Mouse (Mus musculus): ENCODE measurements at regions not wholly inside any gene's neighbourhood (a gene's known extent, or its start where the extent isn't known, plus 50 kb on each side); places are given as distances from the start of the nearest gene placed in this dataset.

DNA sequence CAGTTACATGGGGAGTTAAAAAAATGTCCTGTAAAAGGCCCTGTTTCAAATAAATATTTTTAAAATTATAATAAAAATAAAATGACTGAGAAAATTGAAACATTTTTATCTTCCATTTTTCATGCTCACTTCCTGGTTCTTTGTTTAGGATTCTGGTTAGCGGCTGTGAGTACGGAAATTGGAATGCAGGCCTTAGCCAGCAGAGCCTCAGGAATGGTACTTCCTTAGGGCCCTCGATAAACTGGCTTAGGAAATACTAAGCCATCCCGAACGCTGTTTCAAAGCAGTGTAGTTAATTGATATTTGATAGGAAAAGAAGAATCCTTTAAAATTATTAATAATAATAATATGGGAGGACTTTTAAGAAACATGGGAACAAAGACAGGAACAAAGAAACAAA is 53.4 kb upstream of the Nfe2l3 start:
- DNase-seq (ENCODE audit: low spot score) (peak; percentile 65), ATAC-seq (replicated peaks; ENCODE audit: insufficient number of reproducible peaks, low FRiP score, low TSS enrichment, low read depth) (no peak)
- 14% methylated on average over 5 of the region's 5 CpGs for WGBS

DNA sequence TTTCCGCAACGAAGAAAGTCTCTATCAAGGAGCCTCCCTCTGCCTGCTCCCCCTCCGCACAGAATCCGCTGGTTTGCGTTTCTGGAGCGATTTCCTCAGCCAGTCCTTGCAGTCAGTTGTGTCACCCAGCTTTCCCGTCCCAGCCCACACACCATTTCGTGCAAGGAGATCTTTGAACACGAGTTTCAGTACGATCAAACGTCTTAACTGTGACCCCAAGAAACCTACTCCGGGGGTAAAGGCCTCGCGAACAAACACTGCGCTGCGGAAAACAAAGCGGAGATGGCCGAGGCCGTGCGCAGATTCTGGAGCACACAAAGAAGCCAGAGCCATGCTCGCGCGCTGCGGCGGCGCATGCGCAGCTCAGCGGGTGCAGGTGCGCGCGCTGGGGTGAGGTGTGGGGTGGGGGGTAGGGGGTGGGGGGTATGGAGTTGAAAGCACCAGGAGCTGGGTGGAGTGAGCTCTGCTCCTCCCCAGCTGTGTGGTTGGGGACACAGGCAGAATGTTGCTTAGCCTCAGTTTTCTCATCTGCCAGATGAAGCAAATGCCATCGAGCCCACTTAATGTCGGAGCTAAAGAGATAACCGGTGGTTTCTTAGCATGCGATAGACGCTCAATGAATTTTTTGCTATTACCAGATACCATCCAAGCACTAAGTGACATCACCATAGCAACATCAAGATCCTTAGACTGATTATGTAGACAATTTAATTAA is 52.8 kb upstream of the Nfe2l3 start:
- H3K27me3 ChIP-seq (ENCODE audit: control insufficient read depth, insufficient read depth, low read length): no peaks in the 10 kb centered on the region
- DNase-seq (ENCODE audit: low spot score) (peak; percentile 86), ATAC-seq (replicated peaks; ENCODE audit: insufficient number of reproducible peaks, low FRiP score, low TSS enrichment, low read depth) (peak; percentile 50; the same call in 1 of the 2 replicates)
- peak overlapping the region; percentile 31 for H3K27ac ChIP-seq (replicated peaks; ENCODE audit: low read depth, low read length)
- no peaks in the 10 kb centered on the region for H3K4me1 ChIP-seq (ENCODE audit: control insufficient read depth, insufficient read depth, low read length)
- H3K9ac ChIP-seq (replicated peaks; ENCODE audit: low read length): peak overlapping the region; percentile 73
- H3K9me3 ChIP-seq (replicated peaks; ENCODE audit: control insufficient read depth, low read length): no peaks in the 10 kb centered on the region
- peak overlapping the region; percentile 45 for H3K4me2 ChIP-seq (ENCODE audit: low read depth, low read length)
- no peaks in the 10 kb centered on the region for H3K36me3 ChIP-seq (replicated peaks; ENCODE audit: control insufficient read depth, insufficient read depth, low read depth, low read length)
- 7% methylated on average over 36 of the region's 36 CpGs for WGBS
- peak overlapping the region; percentile 26 for H3K4me3 ChIP-seq (ENCODE audit: low read depth, low read length)

More for the DNA sequence above, 53.4 kb upstream of the Nfe2l3 start:
- Histone ChIP-seq H3K4me3 (ENCODE audit: low read depth, low read length) (peak overlapping the region; percentile 26; the same call in 1 of the 2 replicates), H3K9ac (replicated peaks; ENCODE audit: low read length) (peak overlapping the region; percentile 73), H3K27ac (replicated peaks; ENCODE audit: low read depth, low read length) (peak overlapping the region; percentile 31), H3K9me3 (replicated peaks; ENCODE audit: control insufficient read depth, low read length) (no peaks in the 10 kb centered on the region), H3K4me1 (ENCODE audit: control insufficient read depth, insufficient read depth, low read length) (no peaks in the 10 kb centered on the region), H3K36me3 (replicated peaks; ENCODE audit: control insufficient read depth, insufficient read depth, low read depth, low read length) (no peaks in the 10 kb centered on the region), H3K27me3 (ENCODE audit: control insufficient read depth, insufficient read depth, low read length) (no peaks in the 10 kb centered on the region), H3K4me2 (ENCODE audit: low read depth, low read length) (no peak overlapping the region; the same call in 1 of the 2 replicates)

DNA sequence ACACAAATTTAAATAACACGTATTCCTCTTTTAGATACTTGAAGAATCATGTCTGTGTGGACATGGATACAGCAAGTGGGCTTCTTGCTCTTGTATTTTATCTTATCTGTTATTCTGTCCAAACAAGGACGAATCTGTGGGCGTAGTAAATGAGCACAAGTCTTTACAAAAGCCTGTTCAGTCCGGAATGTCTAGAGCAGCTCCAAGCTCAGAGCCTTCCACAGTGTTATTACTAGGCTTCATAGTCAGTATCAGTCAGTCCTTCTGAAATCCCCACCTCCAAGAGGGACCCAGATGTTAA is 52.2 kb upstream of the Nfe2l3 start:
- Histone ChIP-seq H3K4me3 (ENCODE audit: low read depth, low read length) (no peak overlapping the region), H3K4me1 (ENCODE audit: control insufficient read depth, insufficient read depth, low read length) (no peaks in the 10 kb centered on the region), H3K9ac (replicated peaks; ENCODE audit: low read length) (no peak overlapping the region), H3K4me2 (ENCODE audit: low read depth, low read length) (no peak overlapping the region), H3K9me3 (replicated peaks; ENCODE audit: control insufficient read depth, low read length) (no peaks in the 10 kb centered on the region), H3K36me3 (replicated peaks; ENCODE audit: control insufficient read depth, insufficient read depth, low read depth, low read length) (no peaks in the 10 kb centered on the region), H3K27ac (replicated peaks; ENCODE audit: low read depth, low read length) (no peak overlapping the region), H3K27me3 (ENCODE audit: control insufficient read depth, insufficient read depth, low read length) (no peaks in the 10 kb centered on the region)
- no peak for DNase-seq (ENCODE audit: low spot score)
- 85% methylated on average over 4 of the region's 4 CpGs for WGBS
- no peak; the same call in 1 of the 2 replicates for ATAC-seq (replicated peaks; ENCODE audit: insufficient number of reproducible peaks, low FRiP score, low TSS enrichment, low read depth)

DNA sequence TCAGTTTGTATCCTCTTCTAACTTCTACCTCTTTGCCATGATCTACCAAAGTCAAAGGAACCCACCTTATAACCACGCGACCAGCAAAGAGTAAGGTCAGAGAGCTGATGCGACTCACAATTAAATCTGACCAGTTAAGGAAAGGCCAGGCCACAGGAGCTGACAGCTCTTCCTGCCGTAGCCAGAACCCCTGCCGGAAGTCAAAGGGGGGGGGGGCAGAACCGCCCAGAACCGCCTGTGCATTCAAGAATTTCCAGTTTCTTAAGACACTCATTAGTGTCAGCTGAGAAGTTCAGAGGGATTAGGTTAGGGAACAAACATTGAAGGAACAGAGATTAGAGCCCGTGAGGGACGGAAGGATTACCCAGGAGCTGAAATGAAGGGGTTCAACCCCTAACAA is 51.0 kb upstream of the Nfe2l3 start:
- H3K4me1 ChIP-seq (ENCODE audit: control insufficient read depth, insufficient read depth, low read length): no peaks in the 10 kb centered on the region
- DNase-seq (ENCODE audit: low spot score): peak; percentile 25
- no peak overlapping the region for H3K9ac ChIP-seq (replicated peaks; ENCODE audit: low read length)
- no peak overlapping the region for H3K4me3 ChIP-seq (ENCODE audit: low read depth, low read length)
- no peaks in the 10 kb centered on the region for H3K36me3 ChIP-seq (replicated peaks; ENCODE audit: control insufficient read depth, insufficient read depth, low read depth, low read length)
- no peak overlapping the region for H3K27ac ChIP-seq (replicated peaks; ENCODE audit: low read depth, low read length)
- 42% methylated on average over 9 of the region's 9 CpGs for WGBS
- no peaks in the 10 kb centered on the region for H3K9me3 ChIP-seq (replicated peaks; ENCODE audit: control insufficient read depth, low read length)
- H3K4me2 ChIP-seq (ENCODE audit: low read depth, low read length): no peak overlapping the region
- ATAC-seq (replicated peaks; ENCODE audit: insufficient number of reproducible peaks, low FRiP score, low TSS enrichment, low read depth): no peak
- no peaks in the 10 kb centered on the region for H3K27me3 ChIP-seq (ENCODE audit: control insufficient read depth, insufficient read depth, low read length)

MicroRNA genes in the stretch of these regions (microRNA counts, 519-probe panel; counts per million panel counts)
- microRNA mmu-miR-148a: 5,199 counts per million, percentile 90 among the panel's probes with 10 or more counts

Small RNAs in the stretch of these regions (microRNA-seq; reads per million reads assigned to microRNA genes)
- 889 reads per million, percentile 70 among the genes with 10 or more reads in this experiment for gene Mir148a (ENCODE audit: borderline number of aligned reads)

Measured in embryonic facial prominence, embryonic 11.5 days (tissue).